Mouse (Mus musculus): Measurements from ENCODE around the gene Gpm6a.
"Not testable (repeated sequence)": the region's sequence is repeated elsewhere in the genome, so short reads cannot be mapped to it uniquely, and the experiment has no call there.

The Gpm6a gene

GRCm38 (mm10) chr8:55017071-55017470 lies 62.4 kb downstream of the Gpm6a start:
- DNase-seq: no peak

DNA sequence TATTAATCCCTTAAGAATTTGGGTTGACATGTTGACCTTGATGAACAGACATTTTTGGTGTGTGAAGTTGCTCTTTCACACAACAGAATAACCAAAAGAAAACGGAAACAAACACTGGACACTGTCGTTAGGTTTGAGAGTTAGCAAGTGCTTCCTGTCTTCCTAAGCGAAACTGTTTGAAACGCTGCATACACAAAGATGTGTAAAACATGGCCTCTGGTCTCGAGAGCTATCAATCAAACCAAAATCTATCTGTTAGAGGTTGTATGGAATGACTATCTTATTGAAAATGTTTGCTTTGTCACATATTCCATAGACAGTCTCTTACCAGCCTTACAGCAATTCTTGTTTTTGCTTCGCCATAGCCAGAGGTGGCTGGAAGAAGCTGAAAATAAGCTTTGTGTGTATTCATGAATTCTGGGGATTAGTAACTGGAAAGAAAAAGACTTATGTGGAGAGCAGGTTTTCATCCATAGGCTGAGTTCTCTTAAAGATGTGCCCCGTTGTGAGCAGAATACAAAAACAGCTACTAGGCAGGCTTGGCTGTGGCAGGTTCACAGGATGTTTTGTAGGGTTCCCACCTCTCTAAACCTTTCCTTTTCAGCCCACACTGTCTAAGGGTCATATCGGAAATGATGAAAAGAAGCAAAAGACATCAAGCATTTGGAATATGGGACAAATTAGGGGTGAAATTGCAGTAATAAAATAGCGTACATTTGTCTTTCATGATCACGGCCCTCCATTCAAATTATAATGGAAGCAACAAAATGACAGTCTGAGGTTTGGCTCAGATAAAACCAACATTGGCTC lies 71.4 kb downstream of the Gpm6a start:
- no peak for DNase-seq

GRCm38 (mm10) chr8:55026661-55027000 lies 72.0 kb downstream of the Gpm6a start:
- no peak for DNase-seq

DNA sequence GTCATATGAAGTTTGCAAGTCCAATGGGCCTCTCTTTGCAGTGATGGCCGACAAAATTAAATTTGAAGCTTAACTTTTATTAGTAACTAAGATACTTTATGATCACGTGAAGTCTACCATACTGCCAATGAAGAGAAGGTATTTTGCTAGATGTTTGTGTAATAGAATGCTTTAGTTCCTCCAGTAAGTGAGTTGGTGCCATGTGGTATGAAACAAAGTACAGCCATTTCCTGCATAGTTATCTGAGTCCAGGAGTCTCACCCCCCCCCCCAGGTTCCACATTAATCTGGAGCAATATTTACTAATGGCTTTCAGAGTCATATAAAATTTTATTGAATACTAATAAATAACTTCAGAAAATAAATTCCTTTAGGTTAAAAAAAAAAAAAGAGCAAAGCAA lies 73.7 kb downstream of the Gpm6a start:
- DNase-seq: no peak

DNA sequence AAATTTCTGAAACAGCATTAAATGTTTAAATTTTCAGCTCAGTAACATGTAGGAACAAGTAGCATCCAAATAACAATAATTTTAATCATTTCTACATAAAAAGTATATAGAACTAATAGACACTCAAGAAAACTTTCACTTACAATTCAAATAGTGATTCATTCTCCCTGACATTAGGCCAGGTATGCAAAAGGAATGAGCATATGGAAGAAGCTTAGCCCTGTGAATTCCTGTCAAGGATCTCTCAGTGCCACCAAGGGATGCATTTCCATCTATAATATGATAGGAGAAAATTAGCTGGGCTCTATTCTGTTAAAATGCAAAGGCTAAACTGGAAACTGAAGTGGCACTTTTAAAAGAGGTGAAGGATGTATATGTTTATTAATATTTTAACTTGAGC lies 76.5 kb downstream of the Gpm6a start:
- no peak for DNase-seq

GRCm38 (mm10) chr8:55034309-55034708 lies 79.7 kb downstream of the Gpm6a start:
- no peak for DNase-seq

DNA sequence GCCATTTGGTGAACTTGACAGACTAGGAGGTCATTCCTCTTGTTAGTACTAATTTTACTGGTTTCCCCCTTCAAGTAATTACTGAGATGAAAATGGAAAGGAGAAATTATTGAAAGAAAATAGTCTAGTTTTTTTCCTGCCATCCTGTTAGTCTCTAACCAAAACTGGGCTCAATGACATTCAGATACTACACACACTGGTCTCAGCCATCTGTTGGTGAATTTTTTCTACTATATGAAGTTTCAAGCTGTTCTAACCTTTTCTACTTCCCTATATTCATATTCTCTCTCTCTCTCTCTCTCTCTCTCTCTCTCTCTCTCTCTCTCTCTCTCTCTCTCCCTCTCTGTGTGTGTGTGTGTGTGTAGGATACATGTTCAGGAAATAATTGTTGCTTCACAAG lies 80.8 kb downstream of the Gpm6a start:
- no peak for DNase-seq

- DNase-seq: no peak
Observed at GRCm38 (mm10) chr8:55042955-55043354, 88.3 kb downstream of the Gpm6a start.

GRCm38 (mm10) chr8:55048396-55048795 lies 93.8 kb downstream of the Gpm6a start:
- no peak for DNase-seq

- DNase-seq: no peak
Observed at GRCm38 (mm10) chr8:55049979-55050378, 95.3 kb downstream of the Gpm6a start.

GRCm38 (mm10) chr8:55068811-55069210 lies 114.2 kb downstream of the Gpm6a start:
- not testable (repeated sequence) for DNase-seq

GRCm38 (mm10) chr8:55073481-55073880 lies 118.8 kb downstream of the Gpm6a start:
- DNase-seq: no peak

- DNase-seq: no peak
Observed at GRCm38 (mm10) chr8:55102195-55102594, 147.6 kb downstream of the Gpm6a start.

DNA sequence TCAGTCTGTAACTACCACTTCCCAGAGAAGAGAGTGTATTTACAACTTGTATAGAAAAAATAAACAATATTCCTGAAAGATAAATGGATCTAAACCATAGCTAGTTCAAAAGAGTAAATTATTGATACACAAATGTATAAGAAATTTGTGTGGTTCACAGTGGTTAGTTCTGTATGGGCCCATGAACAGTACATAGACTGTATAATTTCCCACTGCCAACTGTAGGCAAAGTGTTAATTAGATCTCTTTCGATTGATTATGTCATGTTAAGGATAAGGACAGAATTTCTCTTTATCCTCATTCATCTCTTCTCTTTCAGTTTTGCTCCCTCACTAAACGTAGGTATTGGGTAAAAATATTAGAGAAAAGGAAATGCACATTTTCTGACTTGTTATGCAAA lies 148.4 kb downstream of the Gpm6a start:
- DNase-seq: no peak

DNA sequence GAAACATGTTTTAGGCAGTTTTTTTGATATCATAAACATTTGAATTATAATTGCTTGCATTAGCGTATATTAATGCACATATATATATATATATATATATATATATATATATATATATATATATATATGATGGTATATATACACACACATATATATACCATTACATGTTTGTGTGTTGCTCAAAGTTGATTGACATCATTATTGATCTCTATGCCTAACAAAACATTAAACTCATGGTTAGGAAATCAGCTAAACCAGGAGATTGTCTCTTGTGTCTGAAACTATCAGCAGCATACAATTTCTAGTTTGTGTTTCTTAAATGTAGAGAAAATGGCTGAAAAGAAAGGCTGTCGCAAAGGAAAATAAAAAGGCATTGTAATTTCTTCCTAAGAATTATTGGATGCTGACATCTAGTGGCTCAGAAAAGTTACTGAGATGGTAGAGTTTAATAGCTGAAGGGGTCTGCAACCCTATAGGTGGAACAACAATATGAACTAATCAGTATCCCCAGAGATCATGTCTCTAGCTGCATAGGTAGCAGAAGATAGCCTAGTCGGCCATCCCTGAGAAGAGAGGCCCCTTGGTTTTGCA lies 149.3 kb downstream of the Gpm6a start:
- DNase-seq: no peak

All from thymus, postnatal 14 days (tissue).